In genomic region chr8:11755873-11756272, GRCm38 (mm10) we compare ENCODE assay signal across 8 mouse cellular contexts. TPM values are rescaled to one million over a fixed set of nuclear protein-coding genes. Genes with fewer than 3 reads are reported as not detected.
A peak's percentile ranks its signal among the peaks of the same experiment; 100 is the strongest.
DNase-seq lines count a peak whose midpoint lies in the region; ATAC-seq and TF ChIP-seq lines count a peak whose summit lies in the region.

No protein-coding gene starts in this region.

- H3K4me1 ChIP-seq in forebrain, embryonic 10.5 days, result peaks cover 29% of the 10 kb centered on the region
- peaks cover 27% of the 10 kb centered on the region for H3K4me1 ChIP-seq in forebrain, embryonic 15.5 days
- peaks cover 6% of the 10 kb centered on the region for H3K4me1 ChIP-seq in hindbrain, postnatal 0 days (ENCODE audit: insufficient read depth, low read length)
- peaks cover 36% of the 10 kb centered on the region for H3K4me1 ChIP-seq in liver, postnatal 0 days (ENCODE audit: insufficient read depth)

- no peaks in the 10 kb centered on the region for H3K9me3 ChIP-seq in forebrain, embryonic 10.5 days
- H3K9me3 ChIP-seq in forebrain, embryonic 15.5 days, result no peaks in the 10 kb centered on the region
- no peaks in the 10 kb centered on the region for H3K9me3 ChIP-seq in hindbrain, postnatal 0 days (ENCODE audit: low read length)
- no peaks in the 10 kb centered on the region for H3K9me3 ChIP-seq in liver, postnatal 0 days (ENCODE audit: low read length)

- no peak for TF ChIP-seq EP300 in liver, postnatal 0 days (IDR thresholded peaks at IDR 0.05; ENCODE audit: low read depth)

- H3K4me3 ChIP-seq in forebrain, embryonic 10.5 days, result no peak overlapping the region
- H3K4me3 ChIP-seq in forebrain, embryonic 15.5 days, result no peak overlapping the region
- H3K4me3 ChIP-seq in hindbrain, postnatal 0 days (ENCODE audit: low read length), result no peak overlapping the region
- H3K4me3 ChIP-seq in liver, postnatal 0 days (ENCODE audit: low read depth, low read length), result no peak overlapping the region

- H3K36me3 ChIP-seq in forebrain, embryonic 10.5 days (replicated peaks), result peaks cover 4% of the 10 kb centered on the region
- H3K36me3 ChIP-seq in forebrain, embryonic 15.5 days, result no peaks in the 10 kb centered on the region
- no peaks in the 10 kb centered on the region for H3K36me3 ChIP-seq in hindbrain, postnatal 0 days (ENCODE audit: insufficient read depth, low read length)
- no peaks in the 10 kb centered on the region for H3K36me3 ChIP-seq in liver, postnatal 0 days (replicated peaks; ENCODE audit: insufficient read depth, low read length)

- no peak for ATAC-seq in forebrain, embryonic 15.5 days (replicated peaks)
- ATAC-seq in hindbrain, postnatal 0 days, result no peak
- no peak for ATAC-seq in liver, postnatal 0 days

- H3K9ac ChIP-seq in forebrain, embryonic 15.5 days (replicated peaks), result no peak overlapping the region
- H3K9ac ChIP-seq in hindbrain, postnatal 0 days (replicated peaks; ENCODE audit: low read length), result no peak overlapping the region
- H3K9ac ChIP-seq in liver, postnatal 0 days (replicated peaks), result no peak overlapping the region

- H3K27me3 ChIP-seq in forebrain, embryonic 10.5 days (ENCODE audit: poor library complexity, severe bottlenecking), result no peaks in the 10 kb centered on the region
- no peaks in the 10 kb centered on the region for H3K27me3 ChIP-seq in forebrain, embryonic 15.5 days
- no peaks in the 10 kb centered on the region for H3K27me3 ChIP-seq in hindbrain, postnatal 0 days (ENCODE audit: insufficient read depth, low read length)
- no peaks in the 10 kb centered on the region for H3K27me3 ChIP-seq in liver, postnatal 0 days (ENCODE audit: insufficient read depth, low read length)

- no peak overlapping the region for H3K4me2 ChIP-seq in forebrain, embryonic 15.5 days (replicated peaks)
- no peak overlapping the region for H3K4me2 ChIP-seq in hindbrain, postnatal 0 days (ENCODE audit: low read depth, low read length)
- no peak overlapping the region for H3K4me2 ChIP-seq in liver, postnatal 0 days (ENCODE audit: low read depth, low read length)

- peak; percentile 58 for DNase-seq in forebrain, embryonic 10.5 days (ENCODE audit: extremely low spot score, low spot score)
- DNase-seq in 3134 (ENCODE audit: extremely low read depth, insufficient read length, low spot score), result peak; percentile 38
- peak; percentile 76 to 94 for DNase-seq in adrenal gland, adult (ENCODE audit: inconsistent age in 2 of 2, low spot score in 1 of 2)
- peak; percentile 86 for DNase-seq in embryo, embryonic 10.5 days (ENCODE audit: low spot score)
- DNase-seq in hindbrain, postnatal 0 days (ENCODE audit: low spot score), result peak; percentile 83
- DNase-seq in liver, postnatal 0 days, result peak; percentile 82
- DNase-seq in skeletal muscle tissue, adult 2 months (ENCODE audit: low read depth, low spot score), result peak; percentile 64

- peak; percentile 67 for TF ChIP-seq CTCF in hindbrain, postnatal 0 days (IDR thresholded peaks at IDR 0.05; ENCODE audit: low read depth)
- peak; percentile 73 for TF ChIP-seq CTCF in liver, postnatal 0 days (IDR thresholded peaks at IDR 0.05; ENCODE audit: low read depth)

- WGBS in forebrain, embryonic 10.5 days, result 28% methylated on average over 5 of the region's 5 CpGs
- 23% methylated on average over 5 of the region's 5 CpGs for WGBS in forebrain, embryonic 15.5 days
- 12% methylated on average over 5 of the region's 5 CpGs for WGBS in hindbrain, postnatal 0 days
- 14% methylated on average over 5 of the region's 5 CpGs for WGBS in liver, postnatal 0 days (ENCODE audit: insufficient replicate concordance)

- H3K27ac ChIP-seq in forebrain, embryonic 10.5 days, result no peak overlapping the region
- H3K27ac ChIP-seq in forebrain, embryonic 15.5 days (replicated peaks), result no peak overlapping the region
- H3K27ac ChIP-seq in hindbrain, postnatal 0 days, result no peak overlapping the region
- H3K27ac ChIP-seq in liver, postnatal 0 days (ENCODE audit: low read depth), result no peak overlapping the region

RNA-seq across cellular contexts. Expression of gene Arhgef7, which starts 28.4 kb away (rescaled TPM):
- polyA plus RNA-seq in forebrain, embryonic 10.5 days (2016; fragmentation: Nextera tagmentation; extraction: Ambion mirVana), result 54.6 and 56.9 TPM in 2 replicates
- 77.1 and 86.4 TPM in 2 replicates for polyA plus RNA-seq in forebrain, embryonic 15.5 days (2015; fragmentation: Nextera tagmentation; extraction: Ambion mirVana)
- total RNA-seq in hindbrain, postnatal 0 days (2014; rRNA removed), result 101 and 105 TPM in 2 replicates
- 49.7 and 53.9 TPM in 2 replicates for polyA plus RNA-seq in hindbrain, postnatal 0 days (2015; fragmentation: Nextera tagmentation; extraction: Ambion mirVana)
- polyA plus RNA-seq in liver, postnatal 0 days (2015; fragmentation: Nextera tagmentation; extraction: Ambion mirVana), result 7.6 and 9.2 TPM in 2 replicates

RNA-seq across cellular contexts. Expression of gene 1700016D06Rik, which starts 55.0 kb away (rescaled TPM):
- polyA plus RNA-seq in forebrain, embryonic 10.5 days (2016; fragmentation: Nextera tagmentation; extraction: Ambion mirVana), result not detected in 2 replicates
- polyA plus RNA-seq in forebrain, embryonic 15.5 days (2015; fragmentation: Nextera tagmentation; extraction: Ambion mirVana), result 0.25 and 0.56 TPM in 2 replicates
- total RNA-seq in hindbrain, postnatal 0 days (2014; rRNA removed), result not detected in 2 replicates
- 0.82 TPM in 1 of 2 replicates, not detected in the other for polyA plus RNA-seq in hindbrain, postnatal 0 days (2015; fragmentation: Nextera tagmentation; extraction: Ambion mirVana)
- not detected in 2 replicates for polyA plus RNA-seq in liver, postnatal 0 days (2015; fragmentation: Nextera tagmentation; extraction: Ambion mirVana)
